Mouse (Mus musculus) cerebellum, adult 18-20 months (tissue): ENCODE data around the gene Opn5.
A peak's percentile ranks its signal among the peaks of the same experiment; 100 is the strongest.

Source experiments
- DNase-seq, 2 experiments: peaks; one replicate each; pipeline ENCODE4 v3.0.0; 2021

Opn5 gene

DNA sequence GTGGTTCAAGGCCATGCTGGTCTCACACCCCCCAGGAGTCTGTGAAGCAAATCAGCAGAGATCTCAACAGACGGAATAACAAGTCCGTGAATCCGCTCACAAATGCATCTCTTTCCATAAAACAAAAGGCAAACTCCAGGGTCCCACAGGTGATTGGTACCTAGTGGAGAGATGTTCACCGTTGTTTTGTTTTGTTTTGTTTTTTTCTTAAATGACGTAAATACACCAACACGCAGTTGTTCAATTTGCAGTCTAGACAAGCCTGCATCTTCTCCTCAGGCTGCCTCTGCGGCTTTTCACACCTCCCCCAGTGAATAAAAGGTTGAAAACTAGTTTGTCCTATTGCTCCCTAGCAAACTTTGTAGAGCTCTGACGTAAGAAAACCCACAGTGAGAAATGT lies at the start of gene Opn5:
Gene Opn5, minus strand, starts transcription at position 101 of the 400 bp plus-strand sequence.
- no peak for DNase-seq

DNA sequence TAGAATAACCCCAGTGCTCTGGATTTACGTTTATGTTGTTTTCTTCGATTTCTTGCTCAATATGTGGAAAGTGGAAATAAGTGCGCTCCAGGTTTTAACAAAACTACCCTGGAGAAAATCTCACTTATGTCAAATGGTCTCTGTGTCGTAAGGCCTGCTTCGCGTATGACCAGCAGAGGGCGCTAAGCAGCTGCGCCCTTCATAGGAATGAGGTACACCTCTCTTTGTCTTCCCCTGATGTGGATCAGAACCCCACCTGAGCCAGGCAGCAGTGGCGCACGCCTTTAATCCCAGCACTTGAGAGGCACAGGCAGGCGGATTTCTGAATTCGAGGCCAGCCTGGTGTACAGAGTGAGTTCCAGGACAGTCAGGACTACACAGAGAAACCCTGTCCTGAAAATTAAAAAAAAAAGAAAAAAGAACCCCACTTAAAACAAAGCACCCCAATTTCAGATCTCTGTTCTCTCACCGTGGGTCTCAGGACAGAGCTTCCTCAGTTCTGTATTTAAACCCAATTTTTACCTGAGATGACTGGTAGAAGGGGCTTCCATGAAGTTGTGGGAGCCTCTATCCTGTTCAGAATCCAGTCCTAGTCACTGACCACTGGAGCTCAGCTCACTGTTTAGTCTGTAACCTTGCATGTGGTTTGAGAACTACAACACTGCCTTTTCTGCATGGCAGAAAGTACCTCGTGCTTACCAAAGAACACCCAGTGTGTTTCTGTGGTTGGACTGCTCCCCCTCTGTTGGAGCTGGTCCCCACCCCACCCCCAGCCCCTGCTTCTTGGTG lies 47.6 kb upstream of the Opn5 start:
- peak; percentile 8 to 22 for DNase-seq

DNA sequence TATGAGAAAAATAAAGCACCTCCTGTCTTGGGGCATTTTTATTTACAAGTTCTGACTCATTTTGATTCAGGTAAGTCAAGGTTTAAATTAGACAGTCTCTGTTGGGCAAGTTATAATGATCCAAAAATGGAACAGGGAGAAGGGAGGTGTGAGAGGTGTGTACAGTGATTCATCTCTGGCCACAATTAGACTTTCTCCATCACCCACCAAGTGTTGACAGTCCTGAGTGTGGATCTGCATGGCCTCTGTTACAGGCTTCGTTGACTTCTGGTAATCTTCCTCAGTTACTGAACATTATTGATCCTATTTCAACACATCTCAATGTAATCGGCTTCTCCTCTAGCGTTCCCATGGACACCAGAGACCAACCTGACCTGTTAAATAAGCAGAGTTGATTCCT lies 32.2 kb upstream of the Opn5 start:
- DNase-seq = no peak

DNA sequence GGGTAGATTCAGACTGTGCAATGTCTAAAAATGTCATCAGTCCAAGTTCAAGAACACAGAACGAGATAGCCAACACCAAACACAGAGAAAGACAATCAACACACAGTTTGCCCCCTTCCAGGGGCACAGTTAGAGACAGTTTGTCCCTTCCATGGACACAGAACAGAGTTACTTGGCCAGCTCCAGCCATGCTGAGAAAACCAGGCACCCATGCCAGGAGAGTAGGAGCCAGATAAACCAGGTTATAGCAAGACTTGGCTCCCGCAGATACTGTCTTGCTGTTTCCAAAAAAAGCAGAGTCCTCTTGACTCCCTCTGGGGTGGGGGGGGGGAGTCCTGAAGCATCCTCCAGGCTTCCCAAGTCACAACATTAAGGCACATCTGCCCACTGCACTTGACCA lies 19.0 kb upstream of the Opn5 start:
- no peak for DNase-seq

DNA sequence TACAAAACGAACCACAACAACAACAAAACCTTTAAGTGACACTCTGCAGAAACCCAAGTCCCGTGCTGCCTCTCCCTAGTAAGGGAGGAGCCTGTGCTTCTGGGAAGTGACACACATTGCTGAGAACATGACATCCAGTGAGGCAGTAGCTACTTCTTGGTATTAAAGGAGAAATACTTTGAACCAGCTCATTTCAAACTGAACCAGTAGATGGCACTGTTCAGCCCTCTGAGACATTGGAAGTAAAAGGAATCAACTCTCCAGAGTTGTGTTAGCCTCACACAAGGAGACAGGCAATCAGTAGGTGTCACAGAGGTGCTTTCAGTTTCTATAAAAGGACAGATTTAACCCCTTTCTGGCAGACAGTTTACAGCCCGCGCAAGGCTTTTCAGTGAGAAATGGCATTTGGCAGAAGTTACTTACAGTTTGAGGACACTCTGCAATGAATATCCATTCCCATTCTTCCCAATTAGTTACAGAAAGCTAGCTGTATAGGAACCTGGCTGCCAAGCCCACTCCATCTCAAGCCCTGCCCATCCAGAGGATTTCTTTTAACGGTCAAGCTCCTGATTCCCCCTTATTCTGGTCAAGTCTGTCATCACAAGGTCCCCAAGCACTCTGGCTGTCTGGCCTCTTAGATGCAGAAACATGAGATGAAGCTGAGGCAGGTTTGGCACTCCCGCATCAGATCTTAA lies 2.0 kb upstream of the Opn5 start:
- peak; percentile 38 to 47 for DNase-seq

DNA sequence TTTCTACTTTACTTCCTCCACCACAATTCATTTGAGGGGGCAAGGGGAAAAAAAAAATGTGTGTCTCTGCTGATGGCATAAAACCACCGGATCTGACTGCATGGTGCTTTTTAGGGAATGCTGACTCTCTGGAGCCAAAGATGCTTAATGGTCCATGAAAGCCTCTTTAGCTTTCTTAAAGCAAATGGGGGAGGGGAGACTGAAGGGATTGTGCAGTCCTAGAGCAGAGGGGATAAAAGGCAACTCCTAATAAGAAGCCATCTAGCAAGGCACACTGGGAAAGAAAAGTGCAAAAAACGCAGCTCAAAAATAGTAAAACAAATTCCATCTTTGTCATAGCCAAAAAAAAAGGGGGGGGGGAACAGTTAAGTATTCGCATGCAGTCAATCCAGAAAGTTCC lies 2.9 kb downstream of the Opn5 start:
- DNase-seq = no peak

DNA sequence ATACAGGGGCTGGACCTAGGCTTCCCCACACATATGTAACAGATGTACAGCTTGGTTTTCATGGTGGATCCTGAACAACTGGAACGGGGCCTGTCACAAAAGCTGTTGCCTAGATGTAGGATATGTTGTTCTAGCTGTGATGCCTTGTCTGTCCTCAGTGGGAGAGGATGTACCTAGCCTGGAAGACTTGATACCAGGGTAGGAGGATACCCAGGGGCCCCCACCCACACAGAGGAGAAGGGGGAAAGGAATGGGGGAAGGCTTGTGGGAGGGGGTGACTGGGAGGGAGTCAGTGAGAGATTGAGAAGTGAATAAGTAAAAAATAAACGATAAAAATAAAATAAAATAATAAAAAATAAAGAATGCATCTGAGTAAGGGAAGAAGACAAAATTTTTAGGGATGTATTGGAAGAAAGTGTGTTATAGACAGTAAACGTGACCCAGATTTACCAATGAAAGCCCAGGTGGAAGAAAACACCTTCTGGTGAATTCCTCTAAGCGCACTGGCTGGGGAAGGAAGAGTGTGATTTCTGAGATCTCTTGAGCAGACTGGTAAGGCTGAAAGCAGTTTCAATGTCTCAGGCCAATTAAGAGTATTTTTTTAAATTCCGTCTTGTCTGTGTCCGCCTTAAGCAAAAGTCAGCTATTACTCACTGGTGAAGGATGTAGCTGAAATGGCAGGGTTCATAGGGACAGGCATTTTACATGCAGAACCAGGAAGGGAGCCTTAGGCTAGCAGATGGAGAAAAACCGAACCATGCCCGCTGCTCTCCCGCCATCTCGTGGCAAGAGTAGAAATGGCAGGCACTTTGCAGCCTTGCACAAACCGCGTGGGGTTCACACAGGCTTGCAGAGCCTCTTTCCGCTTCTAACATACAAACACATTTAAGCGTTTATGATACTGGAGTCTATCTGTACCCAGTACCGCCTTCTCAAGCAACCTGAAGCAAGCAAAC lies 8.1 kb downstream of the Opn5 start:
- peak; percentile 72 to 83 for DNase-seq

DNA sequence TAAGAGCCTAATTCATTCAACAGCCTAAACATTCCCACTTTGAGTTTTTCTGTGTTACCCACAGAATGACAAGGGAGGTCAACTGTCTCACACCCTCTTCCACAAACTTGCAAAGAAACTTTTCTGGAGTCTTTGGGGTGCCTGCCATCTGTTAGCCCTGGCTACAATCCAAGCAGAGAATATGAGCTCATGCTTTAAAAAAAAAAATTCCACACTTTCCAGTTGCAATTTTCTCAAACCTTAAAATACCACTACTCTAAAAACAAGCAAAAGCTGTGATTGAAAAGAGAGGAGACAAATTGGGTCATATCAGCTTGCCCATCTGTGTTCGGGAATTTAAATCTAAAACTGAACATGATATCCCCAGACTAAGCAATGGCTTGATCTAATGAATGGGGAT lies 24.7 kb downstream of the Opn5 start:
- no peak for DNase-seq

DNA sequence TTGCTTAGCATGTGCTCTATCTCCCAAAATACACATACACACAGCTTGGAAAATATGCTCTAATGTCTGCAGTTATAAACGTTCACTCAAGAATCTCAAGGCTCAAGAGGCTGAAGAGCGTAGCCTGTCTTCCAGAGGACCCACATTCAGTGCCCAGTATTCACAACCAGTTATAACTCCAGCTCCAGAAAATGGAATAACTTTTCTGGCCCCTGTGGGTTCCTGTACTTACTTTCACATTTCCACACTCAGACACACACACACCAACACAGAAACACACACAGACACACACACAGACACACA lies 28.2 kb downstream of the Opn5 start:
- no peak for DNase-seq

DNA sequence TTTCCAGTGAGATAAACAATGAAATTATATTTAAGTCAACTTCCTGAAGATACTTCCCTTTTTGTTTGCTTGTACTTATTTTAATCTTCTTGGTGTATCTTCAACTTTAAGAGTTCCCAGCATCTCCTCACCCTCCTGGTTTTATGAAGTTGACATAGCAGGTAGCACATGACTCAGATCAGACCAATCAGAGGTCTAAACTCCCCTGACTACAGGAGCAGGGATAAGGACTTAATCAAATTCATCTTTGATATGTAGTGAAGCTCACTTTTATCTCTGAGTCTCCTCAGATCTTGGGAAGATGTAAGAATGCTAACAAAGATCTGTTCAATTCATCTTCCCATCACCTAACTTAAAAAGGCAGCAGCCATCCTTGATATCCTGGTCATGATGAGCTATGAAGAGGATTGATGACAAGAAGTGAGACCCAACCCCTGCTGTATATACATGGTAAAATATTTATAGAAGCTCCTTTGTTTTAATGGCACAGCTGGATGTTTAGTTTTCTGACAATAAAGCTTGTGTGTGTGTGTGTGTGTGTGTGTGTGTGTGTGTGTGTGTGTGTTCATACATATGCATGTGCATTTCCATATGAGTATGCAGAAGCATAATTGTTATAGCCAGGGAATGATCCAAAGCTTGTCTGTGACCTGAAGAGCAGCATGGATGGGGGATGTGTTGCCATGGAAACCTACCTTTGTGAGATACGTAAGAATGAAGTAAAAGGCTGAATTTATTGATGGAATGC lies 28.7 kb downstream of the Opn5 start:
- DNase-seq = no peak

DNA sequence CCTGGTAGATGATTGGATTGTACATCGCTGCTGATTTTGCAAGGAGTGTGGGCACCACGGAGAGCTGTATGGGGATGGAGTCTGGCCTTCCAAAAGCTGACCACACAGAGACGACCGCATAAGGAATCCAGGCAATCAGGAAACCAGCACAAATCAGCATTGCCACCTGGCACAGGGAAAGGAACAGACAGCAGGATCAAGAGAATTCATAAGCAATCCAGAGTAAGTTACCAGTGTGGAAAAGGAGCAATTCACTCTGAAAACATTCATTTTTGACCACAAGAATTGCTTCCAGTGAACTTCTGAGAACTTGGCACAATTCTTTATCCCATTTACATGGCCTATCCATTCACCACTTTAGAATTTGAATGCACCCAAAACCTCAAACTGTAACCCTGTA lies 30.6 kb downstream of the Opn5 start:
- DNase-seq = no peak

DNA sequence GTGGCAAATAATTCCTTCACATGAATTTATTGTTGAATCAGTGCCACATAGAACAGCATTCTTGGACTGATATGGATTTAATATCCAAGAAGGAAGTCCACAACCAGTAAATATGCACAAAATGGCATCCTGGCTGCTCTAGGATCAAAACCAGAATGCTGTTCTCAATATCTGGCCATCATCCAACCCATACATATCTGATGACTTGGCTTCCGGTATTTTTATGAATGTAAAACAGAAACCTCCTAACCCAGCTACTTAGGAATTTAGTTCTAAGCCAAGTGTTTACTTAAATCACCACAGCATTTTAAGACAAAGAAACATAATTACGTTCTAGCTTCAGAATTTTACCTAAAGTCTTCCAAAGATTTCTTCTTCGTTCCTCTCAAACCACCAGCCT lies 31.0 kb downstream of the Opn5 start:
- no peak for DNase-seq

DNA sequence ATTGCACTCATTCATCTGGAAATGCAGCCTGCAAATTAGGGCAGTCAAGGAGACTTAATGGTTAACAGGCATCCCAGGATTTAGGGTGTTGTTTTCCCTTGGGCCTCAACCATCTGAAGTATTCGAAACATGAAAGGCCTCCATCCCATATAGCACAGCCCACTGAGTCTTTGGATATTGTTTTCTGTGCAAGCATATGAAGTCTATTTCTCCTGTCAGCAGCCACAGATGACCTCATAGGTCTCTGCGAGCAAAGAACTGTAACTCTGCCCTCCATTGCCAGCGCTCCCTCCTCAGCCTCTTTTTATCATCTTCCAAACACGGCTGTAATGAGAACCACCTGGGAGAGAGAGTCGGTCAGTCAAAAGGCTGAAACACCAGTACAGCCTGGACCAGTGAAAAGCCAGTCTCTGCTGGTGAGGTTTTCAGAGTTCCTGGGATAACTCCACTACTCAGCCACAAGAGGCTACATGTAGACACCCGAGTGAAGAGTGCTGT lies 34.5 kb downstream of the Opn5 start:
- DNase-seq = no peak

DNA sequence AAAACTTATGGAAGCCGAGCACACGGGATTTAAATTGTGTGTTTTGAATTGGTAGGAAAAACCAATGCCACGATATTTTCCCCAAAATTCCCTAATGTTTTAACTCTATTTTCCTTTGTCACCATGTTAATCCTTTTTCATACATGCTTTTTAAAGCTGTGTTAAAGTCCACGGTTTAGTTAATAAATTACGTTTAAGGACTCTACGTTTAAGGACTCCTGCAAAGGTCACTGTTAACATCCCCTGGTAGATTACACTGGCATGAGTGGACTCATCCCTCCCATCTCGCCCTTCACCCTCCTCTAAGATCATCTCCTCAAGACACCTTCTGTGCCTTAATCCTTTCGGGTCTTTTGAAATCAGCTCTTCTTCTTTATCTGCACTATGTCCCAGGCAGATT lies 37.4 kb downstream of the Opn5 start:
- DNase-seq = no peak

DNA sequence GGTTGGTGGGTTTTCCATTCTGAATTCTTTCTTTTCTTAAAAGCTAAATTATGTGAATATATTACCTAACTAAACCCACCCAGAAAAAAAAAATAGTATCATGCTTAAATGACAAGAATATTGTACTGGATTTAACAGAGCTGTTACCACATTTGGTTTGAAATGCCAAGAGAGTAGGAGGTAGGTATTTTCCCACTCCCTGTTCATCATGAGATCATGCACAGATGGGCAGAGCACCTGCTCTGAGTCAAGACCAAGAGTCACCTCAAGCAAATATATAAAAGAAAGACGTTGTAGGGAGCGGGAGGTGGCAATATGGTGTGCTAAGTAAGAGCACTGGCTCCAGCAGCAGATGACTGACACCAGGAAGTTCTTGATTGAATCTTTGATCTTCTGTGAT lies 61.6 kb downstream of the Opn5 start:
- DNase-seq = no peak

DNA sequence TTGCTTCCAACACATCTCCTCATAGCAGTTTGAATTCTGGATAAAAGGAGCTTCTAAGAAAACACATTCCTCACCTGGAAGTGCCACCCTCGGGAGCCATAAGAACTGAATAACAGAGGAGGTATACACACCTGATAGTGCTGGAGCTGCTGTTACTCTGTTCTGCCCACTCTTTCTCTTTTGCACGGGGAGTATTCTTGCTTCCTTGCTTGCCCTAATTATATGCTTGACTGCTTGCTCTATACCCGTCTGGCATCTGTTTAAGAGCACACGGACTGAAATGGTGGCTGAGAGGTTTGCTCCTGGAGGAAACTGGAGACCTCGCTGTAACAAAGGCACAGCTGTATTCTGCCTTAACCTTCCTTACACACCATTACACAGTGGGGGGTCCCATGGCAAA lies 81.0 kb downstream of the Opn5 start:
- no peak for DNase-seq

DNA sequence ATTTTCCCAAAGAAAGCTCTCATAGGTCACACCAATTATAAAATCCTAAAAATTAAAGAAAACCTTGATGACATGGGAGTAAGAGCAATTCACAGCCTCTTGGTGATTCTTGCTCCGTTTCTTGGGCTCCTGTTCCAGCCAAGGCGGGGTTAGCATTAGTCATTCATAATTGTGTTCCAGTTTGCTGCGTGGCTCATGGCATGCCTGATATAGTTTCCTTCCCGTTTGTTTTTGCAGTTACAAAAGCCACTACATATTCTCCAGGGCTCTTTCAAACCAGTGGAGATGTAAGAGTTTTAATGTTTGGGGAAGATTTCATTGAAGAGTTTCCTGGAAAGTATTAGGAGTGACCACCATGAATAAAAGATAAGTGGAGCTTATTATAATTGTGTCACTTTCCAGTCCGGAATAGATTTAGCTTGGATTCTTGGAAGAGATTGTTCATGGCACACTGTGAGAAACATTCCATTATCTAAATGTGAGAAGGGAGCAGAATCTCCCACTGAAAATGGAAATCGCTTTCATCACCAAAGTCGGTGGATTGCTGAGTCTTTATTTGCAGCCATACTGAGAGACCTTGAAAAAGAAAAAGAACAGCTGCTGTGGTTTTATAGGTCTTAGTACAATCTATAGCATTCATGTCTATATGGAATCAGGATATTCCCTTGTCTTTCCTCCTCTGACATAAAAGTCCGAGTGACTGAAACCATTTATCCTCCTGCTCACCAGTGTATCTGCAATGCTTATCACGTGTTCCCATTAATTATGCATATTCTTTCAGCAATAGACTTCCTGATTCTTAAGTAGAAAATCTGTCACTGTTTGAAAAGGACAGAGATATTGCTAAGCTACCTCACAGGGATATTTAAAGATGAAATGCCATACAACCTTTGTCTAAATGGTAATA lies 101.6 kb downstream of the Opn5 start:
- no peak for DNase-seq
